Mouse (Mus musculus) testis, adult 2 months (tissue): ENCODE results near the gene Hebp2.

Experiments used
- CTCF ChIP-seq: fragments of 200-500 bp; IDR thresholded peaks from 2 replicates; pipeline ENCODE4 v1.5.1; 2012; ENCODE audit warnings: low read depth, mild to moderate bottlenecking, inconsistent platforms, low read length, moderate library complexity; ENCODE audit not compliant: control insufficient read depth, insufficient read depth, insufficient replicate concordance
- POLR2A ChIP-seq: fragments of 200-500 bp; IDR thresholded peaks from 2 replicates; pipeline ENCODE4 v1.6.1; 2012; ENCODE audit warnings: low read depth, mild to moderate bottlenecking, inconsistent platforms, low read length, moderate library complexity; ENCODE audit not compliant: control insufficient read depth

DNA sequence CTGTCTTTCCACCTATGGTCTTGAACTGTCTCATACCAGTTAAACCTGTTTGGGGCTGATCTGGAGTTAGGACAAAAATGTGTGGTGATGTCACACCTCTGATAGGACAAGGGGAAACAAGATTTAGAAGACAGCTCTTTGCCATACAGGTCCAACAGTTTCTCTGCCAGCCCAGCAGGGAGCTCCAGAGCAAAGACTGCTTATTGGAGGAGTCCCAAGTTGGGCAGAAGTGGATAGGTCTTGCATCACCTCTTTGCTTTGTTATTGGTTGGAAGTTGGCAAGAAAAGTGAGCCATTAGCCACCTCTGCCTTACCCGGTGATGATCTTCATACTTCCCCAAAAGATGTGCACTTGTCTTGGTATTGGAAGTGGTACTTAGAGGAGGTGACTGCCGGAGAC lies 9.0 kb downstream of the Hebp2 start:
- no peak for TF ChIP-seq CTCF
- no peak for TF ChIP-seq POLR2A
